Mouse (Mus musculus): Measurements from ENCODE around the gene Reps2.

Reps2 gene

GRCm38 (mm10) chrX:162643091-162643788 is at the start of gene Reps2:
Gene Reps2, minus strand, starts transcription at chrX:162643649.
- peak; percentile 80 to 91 for DNase-seq

DNA sequence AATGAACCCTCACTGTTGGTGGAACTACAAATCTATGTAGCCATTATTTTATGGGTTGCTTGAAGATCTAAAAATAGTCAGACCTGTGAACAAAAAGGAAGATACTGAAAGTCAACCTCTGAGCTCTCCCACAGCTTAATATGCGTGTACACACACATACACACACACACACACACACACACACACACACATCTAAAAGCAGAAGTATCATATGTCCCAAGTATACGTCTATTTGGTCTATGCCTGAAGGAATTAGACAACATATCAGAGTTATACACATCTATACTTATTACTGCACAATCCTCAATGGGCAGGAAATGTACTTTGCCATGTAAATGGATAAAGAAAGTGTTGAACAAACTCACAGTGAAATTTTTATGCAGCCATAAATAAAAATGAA is 47.8 kb upstream of the Reps2 start:
- DNase-seq = no peak

GRCm38 (mm10) chrX:162685394-162685793 is 41.9 kb upstream of the Reps2 start:
- no peak for DNase-seq

DNA sequence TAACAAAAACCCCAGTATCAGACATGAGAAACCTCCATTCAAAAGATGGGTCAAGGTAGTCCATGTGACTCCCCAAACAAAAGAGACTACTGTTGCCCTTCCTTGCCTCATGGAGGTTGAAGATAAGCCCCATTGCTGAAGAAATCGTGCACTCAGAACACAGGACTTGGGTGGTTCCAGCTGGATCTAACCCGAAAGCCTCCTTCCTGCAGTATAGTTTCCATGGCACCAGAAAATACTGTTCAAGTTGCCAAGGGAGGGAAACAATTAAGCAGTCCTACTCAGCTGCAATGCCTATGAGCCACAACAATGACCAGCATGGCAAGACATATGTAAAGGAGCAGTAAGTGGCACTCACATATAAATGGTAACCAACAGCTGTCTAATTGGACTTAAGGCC is 36.1 kb upstream of the Reps2 start:
- DNase-seq = no peak

GRCm38 (mm10) chrX:162678820-162679219 is 35.4 kb upstream of the Reps2 start:
- DNase-seq = no peak

GRCm38 (mm10) chrX:162666166-162666565 is 22.7 kb upstream of the Reps2 start:
- DNase-seq = no peak

DNA sequence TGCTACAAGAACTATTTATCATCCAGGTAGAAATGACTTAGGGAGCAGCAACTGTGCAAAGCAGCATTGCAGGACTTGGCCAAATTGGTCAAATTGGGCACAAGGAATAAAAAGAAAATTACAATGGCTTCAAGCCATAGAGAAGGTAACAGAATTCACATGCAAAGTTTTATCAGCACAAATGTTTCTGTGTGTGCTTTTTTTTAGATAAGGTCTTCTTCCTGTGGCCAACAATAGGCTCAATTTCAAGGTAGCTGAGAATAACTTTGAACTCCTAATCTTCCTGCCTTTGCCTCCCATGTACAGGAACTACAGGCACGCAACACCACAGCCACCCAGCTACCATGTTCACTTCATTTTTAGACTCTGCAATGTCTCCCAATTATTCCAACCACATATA is 16.7 kb upstream of the Reps2 start:
- DNase-seq = no peak

GRCm38 (mm10) chrX:162653518-162653917 is 10.1 kb upstream of the Reps2 start:
- no peak for DNase-seq

- no peak for DNase-seq
Measured at GRCm38 (mm10) chrX:162652445-162652844, 9.0 kb upstream of the Reps2 start.

DNA sequence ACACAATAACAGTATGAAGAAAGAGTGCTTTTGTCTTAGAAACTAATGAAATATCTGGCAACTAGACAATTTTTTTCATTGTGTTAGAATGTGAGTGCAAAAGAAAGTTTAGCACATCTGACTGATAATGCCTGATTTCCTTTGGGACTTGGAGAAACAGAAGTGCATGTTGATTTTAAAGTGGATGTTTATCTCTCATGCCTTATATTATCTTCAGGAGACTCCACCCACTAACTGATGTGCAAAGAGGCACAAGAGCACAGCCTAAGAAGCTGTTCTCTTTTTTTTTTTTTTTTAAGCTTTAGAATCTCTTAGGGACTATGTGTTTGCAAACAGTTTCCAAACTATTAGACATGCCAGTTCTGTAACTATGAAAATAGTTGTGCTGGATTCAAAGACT is 7.7 kb upstream of the Reps2 start:
- no peak for DNase-seq

GRCm38 (mm10) chrX:162643789-162644092 is 292 bp upstream of the Reps2 start:
- DNase-seq = no peak

DNA sequence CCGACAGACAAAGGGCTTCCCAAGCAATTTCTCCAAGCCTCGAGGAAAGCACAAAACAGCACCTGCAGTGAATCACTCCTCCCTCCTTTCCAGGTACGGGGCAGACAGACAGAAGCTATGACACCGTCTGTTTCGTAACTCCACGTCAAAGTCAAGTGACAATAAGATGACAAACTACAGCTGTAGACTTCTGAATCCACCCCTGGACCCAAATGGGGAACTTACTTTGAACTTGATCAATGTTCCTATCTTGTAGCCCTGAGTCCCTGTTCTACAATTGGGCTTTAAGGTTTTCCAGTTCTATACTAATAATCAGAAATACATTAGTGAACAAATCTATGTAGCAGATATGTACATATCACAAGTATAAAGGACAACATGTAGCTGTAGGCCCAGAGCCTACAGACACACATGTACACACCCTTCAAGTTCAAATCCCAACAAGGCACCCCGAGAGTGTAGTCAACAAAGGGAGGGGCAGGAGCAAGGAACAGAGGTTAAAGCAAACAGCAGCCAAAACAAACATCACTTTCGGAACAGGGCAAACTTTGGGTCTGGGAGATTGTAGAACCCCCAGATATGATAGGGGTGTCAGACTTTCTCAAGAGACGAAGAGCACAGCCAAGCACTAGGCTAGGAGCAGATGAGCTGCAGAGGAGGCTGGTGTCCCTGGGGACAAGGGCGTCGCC is 903 bp downstream of the Reps2 start:
- peak in 1 of 2 experiments; percentile 11 for DNase-seq

DNA sequence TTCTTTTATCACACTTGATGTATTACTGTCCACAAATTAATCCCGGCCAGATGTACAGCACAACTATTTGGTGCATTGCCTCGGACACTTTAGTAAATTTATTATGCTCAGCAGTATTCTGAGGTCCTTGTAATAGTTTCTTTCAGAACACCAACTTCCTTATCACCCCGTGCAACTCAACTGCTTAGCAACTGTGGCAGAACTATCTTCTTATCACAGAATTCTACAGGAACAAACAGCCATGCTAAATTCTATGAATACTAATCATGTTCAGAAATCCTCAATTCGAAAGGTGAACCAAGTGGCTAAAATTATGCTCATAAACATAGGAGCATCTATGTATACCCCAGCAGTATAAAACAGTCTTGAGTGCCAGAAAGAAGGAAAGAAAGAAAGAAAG is 1.7 kb downstream of the Reps2 start:
- no peak for DNase-seq

- DNase-seq = no peak
Measured at GRCm38 (mm10) chrX:162635159-162635558, 8.3 kb downstream of the Reps2 start.

DNA sequence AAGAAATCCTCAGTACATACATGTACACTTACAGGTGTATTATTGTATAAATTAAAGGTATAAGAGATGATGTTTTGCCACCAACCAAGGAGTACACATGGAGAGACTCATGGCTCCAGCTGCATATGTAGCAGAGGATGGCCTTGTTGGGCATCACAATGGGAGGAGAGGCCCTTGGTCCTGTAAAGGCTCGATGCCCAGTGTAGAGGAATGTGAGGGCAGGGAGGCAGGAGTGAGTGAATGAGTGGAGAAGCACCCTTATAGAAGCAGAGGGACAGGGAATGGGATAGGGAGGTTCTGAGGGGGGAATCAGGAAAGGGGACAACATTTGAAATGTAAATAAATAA is 21.4 kb downstream of the Reps2 start:
- no peak for DNase-seq

DNA sequence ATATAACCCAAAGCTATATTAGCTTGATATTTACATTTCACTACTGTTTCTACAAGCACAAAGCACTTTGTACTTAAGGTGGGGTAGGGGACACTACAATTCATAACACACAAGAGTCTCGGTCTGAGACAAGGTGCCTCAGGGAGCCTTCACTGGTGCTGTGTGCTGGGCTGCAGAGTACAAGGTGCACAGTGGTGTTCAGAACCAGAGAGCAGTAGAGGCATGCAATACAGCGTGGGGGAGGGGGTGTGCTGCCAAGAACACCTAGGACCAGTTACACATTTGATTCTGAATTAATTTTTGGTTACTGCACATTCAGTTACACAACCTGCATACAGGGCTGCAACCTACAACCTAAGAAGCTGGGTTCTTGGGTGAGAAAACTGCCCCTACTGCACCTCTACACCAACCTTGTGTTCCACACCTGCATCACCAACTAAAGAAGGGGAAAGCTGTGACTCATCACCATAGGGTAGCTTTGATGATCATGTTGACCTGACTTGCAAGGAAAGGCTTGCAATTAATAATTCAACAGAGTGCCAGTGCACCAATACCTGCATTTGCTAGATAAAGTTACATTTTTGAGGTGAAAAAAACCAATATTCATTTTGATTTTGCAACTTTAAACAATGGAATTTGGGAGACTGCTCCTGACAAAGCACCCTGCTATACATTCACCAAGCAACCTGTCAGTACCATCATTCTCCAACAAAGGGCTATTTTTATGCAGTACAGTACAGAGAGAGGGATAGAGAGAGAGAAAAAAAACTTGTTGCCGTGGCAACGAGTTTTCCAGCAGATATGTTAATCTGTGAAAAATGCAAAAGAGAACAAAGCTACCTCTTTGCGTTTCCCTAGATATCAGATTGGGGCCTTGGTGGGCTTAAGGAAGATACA is 22.0 kb downstream of the Reps2 start:
- no peak for DNase-seq

GRCm38 (mm10) chrX:162619705-162620104 is 23.7 kb downstream of the Reps2 start:
- no peak for DNase-seq

DNA sequence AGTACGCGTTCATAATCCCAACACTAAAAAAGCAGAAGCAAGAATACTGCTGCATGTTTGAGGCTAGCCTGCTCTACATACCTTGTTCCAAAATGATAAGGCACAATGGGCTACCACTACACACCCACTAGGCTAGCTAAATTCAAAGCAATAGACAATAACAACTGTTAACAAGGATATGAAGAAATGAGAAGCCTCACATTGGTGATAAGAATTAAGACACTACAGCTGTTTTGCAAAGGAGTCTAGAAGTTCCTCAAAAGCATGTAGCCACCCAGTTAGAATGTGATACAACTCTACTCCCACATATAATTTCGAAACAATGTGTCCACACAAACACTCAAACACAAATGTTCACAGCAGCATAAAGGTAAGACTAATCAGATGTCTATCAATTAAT is 24.9 kb downstream of the Reps2 start:
- DNase-seq = no peak

DNA sequence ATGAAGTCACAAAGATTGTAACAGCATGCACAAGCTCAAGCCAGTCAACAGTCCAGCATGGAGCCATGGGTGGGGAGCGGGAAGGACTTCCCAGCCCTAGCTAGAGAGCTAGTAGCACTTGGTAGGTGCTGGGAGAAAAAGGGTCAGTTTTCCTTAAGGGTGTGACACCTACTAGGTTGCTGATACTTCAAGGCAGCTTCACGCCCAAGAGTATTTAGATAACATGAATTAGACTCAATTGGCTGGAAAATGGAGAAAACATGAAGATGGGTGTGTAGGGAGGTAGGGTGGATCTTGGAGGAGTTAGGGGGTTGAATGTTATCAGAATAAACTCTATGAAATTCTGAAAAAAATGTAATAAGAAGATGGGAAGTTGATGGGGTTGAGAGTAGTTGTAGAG is 37.3 kb downstream of the Reps2 start:
- DNase-seq = no peak

DNA sequence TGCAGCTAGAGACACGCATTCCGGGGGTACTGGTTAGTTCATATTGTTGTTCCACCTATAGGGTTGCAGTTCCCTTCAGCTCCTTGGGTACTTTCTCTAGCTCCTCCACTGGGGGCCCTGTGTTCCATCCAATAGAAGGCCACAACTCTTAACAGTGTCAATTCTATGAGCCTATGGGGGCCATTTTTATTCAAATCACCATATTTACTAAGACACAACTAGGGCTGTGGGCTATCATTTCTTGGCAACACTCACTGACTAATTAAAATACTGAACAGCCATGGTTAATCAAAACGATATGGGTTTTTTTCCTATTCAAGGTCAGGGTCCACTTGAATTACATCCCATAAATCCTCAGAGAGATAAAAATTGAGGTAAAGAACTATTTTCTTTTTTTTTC is 43.8 kb downstream of the Reps2 start:
- DNase-seq = no peak

DNA sequence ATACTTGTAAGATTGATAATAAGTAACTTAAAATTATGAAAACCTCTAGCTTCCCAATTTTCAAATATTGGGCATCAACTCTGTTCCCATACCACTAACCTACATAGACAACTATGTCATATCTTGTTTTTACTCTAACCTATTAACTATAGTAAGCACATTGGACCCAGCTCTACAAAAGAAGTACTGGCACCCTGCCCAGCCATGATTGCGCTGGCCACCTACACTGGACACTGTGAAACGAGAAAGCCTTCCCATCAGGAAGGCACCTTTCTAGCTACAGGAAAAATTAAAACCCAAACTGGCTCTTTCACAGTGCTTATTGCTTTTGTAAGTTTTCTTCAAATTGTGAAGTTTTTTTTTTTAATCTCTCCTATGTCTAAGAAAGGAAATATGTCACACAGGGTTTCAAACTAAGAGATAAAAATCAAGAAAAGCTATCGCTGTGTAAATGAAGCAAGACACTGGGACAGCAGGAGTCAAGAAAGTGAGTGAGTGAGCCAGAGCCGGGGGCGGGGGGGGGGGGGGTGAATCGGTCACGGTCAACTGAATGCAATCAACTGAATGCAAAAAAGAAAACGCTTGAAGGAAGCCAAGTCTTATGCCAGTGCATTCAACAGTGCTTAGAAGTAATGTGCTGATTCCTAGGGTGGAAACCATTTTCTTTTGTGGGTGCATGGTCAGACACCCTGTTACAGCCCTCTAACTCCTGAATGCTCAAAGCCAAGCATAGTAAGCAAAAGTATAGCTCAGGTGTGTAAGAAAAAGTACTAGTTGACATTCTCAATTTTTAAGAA is 52.2 kb downstream of the Reps2 start:
- peak; percentile 60 to 82 for DNase-seq

DNA sequence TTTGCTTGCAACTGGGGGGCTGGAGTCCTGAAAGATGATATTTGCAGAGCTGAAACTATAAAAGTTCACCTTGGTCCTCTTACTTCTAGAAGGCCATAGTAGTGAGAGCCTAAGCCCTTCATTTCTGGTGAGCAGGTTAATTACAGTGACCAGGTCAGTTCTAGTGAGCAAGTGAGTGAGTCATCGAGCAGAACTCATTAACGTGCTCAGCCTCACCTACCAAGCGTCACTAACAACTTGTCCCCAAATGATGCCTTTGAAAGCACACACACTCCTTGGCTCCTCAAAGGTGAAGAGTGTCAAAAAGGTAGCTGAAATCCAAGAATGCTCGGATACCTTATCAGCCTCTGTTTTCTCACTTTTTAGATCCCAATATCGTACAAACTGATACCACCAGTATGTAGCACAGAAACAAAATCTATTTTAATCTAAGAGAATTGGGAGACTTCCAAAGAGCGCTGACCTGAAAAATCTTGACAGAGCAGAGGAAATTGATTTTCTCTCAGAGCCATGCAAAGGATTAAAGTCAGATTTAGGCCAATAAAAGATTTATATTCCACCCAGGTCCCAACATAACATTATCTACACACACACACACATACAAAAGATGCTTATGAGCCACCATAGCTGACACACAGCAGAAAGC is 53.2 kb downstream of the Reps2 start:
- peak in 1 of 2 experiments; percentile 30 for DNase-seq
